Mouse (Mus musculus) heart, embryonic 13.5 days (tissue): ENCODE measurements around the gene Cdk16. TPM values are rescaled to one million over a fixed set of nuclear protein-coding genes. Genes with fewer than 3 reads are reported as not detected.
"Not testable (repeated sequence)": the region's sequence is repeated elsewhere in the genome, so short reads cannot be mapped to it uniquely, and the experiment has no call there.

Experiments used
- ATAC-seq: fragments of 200-750 bp; cut with Nextera tagmentation; 2 replicates; pipeline ENCODE4 v1.8.0; 2017; ENCODE audit warnings: moderate TSS enrichment; ENCODE audit not compliant: insufficient number of reproducible peaks, low FRiP score, low TSS enrichment; ENCODE audit errors: extremely low read depth
- H3K27ac ChIP-seq: fragments of 300-500 bp; sonication (generic); replicated peaks from 2 replicates; pipeline ENCODE4 v1.5.1; 2015; ENCODE audit warnings: moderate library complexity, mild to moderate bottlenecking, inconsistent platforms
- H3K27me3 ChIP-seq: fragments of 300-500 bp; sonication (generic); replicated peaks from 2 replicates; pipeline ENCODE4 v1.6.1; 2015; ENCODE audit warnings: mild to moderate bottlenecking, inconsistent platforms
- H3K36me3 ChIP-seq: fragments of 300-500 bp; sonication (generic); 2 replicates; pipeline ENCODE4 v1.6.1; 2015; ENCODE audit warnings: mild to moderate bottlenecking, inconsistent platforms
- H3K4me1 ChIP-seq: fragments of 300-500 bp; sonication (generic); 2 replicates; pipeline ENCODE4 v1.6.1; 2015; ENCODE audit warnings: inconsistent platforms
- H3K4me2 ChIP-seq: fragments of 300-500 bp; sonication (generic); 2 replicates; pipeline ENCODE4 v1.6.1; 2015; ENCODE audit warnings: inconsistent platforms, mild to moderate bottlenecking, moderate library complexity
- H3K4me3 ChIP-seq: fragments of 300-500 bp; sonication (generic); 2 replicates; pipeline ENCODE4 v1.5.1; 2015; ENCODE audit warnings: moderate library complexity, mild to moderate bottlenecking, inconsistent platforms
- H3K9ac ChIP-seq: fragments of 300-500 bp; sonication (generic); 2 replicates; pipeline ENCODE4 v1.6.1; 2015; ENCODE audit warnings: inconsistent platforms, mild to moderate bottlenecking, moderate library complexity
- H3K9me3 ChIP-seq: fragments of 300-500 bp; sonication (generic); 2 replicates; pipeline ENCODE4 v1.6.1; 2016; ENCODE audit warnings: inconsistent platforms
- WGBS: fragments of 180-500 bp; shearing (Covaris S2); methylation state at CpG from one replicate; pipeline ENCODE4 v1.1.7; 2015; ENCODE audit warnings: mixed read lengths; 5-methylcytosine and 5-hydroxymethylcytosine counted together
- polyA plus RNA-seq: library from polyadenylated mRNA; unstranded; fragments of >200 nt; fragmentation: Nextera tagmentation; extraction: Ambion mirVana; gene quantifications from 2 replicates; pipeline ENCODE4 v1.2.1, GENCODE M21; 2015

Cdk16 gene
- polyA plus RNA-seq, 1 experiment from 2014 or later = 99.7 TPM

DNA sequence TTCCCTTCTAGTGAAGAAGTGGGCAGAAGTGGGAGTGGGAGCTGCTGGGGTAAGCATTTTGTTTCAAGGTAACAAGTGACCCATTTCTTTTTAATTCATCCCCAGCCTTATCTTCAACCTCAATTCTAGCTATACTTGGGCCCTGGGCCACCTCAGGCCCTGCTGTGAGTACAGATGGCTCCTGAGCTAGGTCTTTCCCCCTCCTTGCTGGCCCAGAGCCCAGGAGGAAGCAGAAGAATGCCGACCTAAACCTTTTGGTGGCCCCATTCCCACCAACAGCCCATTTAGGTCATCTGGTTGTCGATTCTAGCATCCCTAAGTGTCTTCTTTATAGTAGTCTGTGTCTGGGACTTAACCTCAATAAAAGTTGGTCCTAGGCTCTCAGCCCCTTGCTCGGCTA is 3.8 kb downstream of the Cdk16 start:
- no peak overlapping the region for H3K4me2 ChIP-seq
- peaks cover 26% of the 10 kb centered on the region for H3K4me1 ChIP-seq
- H3K27ac ChIP-seq = no peak overlapping the region
- ATAC-seq = no peak
- peaks cover 39% of the 10 kb centered on the region for H3K36me3 ChIP-seq
- WGBS = 65% methylated on average over 3 of the region's 3 CpGs
- H3K27me3 ChIP-seq = no peaks in the 10 kb centered on the region
- H3K4me3 ChIP-seq = no peak overlapping the region
- H3K9me3 ChIP-seq = no peaks in the 10 kb centered on the region
- H3K9ac ChIP-seq = no peak overlapping the region

- Histone ChIP-seq H3K4me2 (no peak overlapping the region), H3K27ac (no peak overlapping the region), H3K4me3 (no peak overlapping the region), H3K9me3 (no peaks in the 10 kb centered on the region), H3K9ac (no peak overlapping the region), H3K4me1 (peaks cover 21% of the 10 kb centered on the region), H3K36me3 (peaks cover 50% of the 10 kb centered on the region), H3K27me3 (no peaks in the 10 kb centered on the region)
- ATAC-seq = no peak
- WGBS = 83% methylated on average over 1 of the region's 1 CpGs
These were observed 4.9 kb downstream of the Cdk16 start for GRCm38 (mm10) chrX:20692616-20693015.

- ATAC-seq = no peak
- Histone ChIP-seq H3K4me1 (peaks cover 6% of the 10 kb centered on the region), H3K4me3 (no peak overlapping the region), H3K27me3 (no peaks in the 10 kb centered on the region), H3K4me2 (no peak overlapping the region), H3K36me3 (peaks cover 74% of the 10 kb centered on the region), H3K9ac (no peak overlapping the region), H3K9me3 (no peaks in the 10 kb centered on the region), H3K27ac (no peak overlapping the region)
- WGBS = 65% methylated on average over 4 of the region's 4 CpGs
These were observed 8.1 kb downstream of the Cdk16 start for GRCm38 (mm10) chrX:20695842-20696241.

DNA sequence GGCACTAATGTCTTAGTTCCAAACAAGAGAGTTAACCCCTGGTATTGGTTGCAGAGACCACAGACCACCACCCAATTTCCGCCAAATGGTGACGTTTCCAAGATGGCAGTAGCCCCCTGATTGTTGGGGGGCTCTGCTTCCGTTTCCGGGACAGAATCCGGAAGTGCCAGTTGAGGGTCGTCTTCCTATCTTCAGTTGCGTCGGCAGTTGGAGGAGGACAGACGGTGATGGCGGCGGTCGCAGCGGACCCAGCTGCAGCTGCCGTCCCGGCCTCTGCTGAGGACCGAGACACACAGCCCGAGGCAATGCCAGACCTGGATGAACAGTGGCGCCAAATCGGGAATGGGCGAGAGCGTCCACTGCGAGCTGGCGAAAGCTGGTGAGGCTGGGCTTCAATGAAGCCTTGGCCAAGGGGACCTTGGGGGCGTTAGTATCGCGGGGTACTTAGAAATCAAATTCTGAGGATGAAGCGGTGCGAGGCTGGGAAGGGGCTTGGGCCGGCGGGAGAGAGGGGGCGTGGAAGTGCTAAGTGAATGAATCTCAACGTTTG is 16.1 kb downstream of the Cdk16 start, which contains the start of gene Usp11:
Gene Usp11 (plus strand): TSS at position 166 of the 550 bp plus-strand sequence.
- no peak for ATAC-seq
- Histone ChIP-seq H3K4me3 (peak within 1 kb of the TSS; percentile 66), H3K27ac (peak within 1 kb of the TSS; percentile 96), H3K4me1 (no peaks in the 10 kb centered on the region), H3K36me3 (peaks cover 13% of the 10 kb centered on the region), H3K27me3 (no peaks in the 10 kb centered on the region), H3K4me2 (peak within 1 kb of the TSS; percentile 64), H3K9me3 (no peaks in the 10 kb centered on the region), H3K9ac (peak within 1 kb of the TSS; percentile 84)
- 13% methylated on average over 32 of the region's 32 CpGs for WGBS

DNA sequence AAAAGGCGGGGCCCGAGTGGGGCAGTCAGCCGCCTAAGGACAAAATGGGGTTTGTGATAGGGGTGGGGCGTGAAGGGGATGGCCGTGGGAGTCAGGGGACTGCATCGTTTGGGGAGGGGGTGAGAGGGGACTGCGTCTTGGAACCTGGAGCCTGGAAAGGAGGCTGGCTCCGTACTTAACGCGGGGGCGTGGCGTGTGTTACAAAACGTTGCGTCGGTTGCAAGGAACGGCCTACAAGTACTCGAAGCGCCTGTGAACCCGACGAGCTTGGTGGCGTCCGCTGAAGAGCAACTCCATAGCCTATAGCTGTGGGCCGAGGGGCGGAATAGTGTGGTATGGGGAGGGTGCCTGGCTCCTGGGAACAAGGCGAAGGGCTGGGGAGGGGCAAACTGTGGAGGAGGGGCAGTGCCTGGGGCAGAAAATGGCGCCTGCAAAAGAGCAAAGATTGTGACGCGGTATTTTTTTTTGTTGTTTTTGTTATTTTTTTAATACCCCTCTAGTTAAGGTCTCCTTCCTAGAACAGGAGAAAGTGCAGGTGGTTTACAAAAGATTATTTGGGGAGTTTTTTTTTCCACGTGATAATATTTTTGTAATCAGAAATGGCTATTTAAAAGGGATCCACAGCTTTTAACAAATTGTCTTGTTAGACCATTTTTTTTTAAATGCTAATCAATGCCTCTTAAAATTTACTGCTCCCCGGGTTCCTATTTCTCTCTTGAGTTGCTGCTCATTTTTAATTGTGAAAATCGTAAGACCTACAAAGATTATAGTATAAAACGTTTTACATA is 16.7 kb downstream of the Cdk16 start:
- H3K4me3 ChIP-seq = peak overlapping the region; percentile 66
- no peaks in the 10 kb centered on the region for H3K4me1 ChIP-seq
- peak overlapping the region; percentile 64 for H3K4me2 ChIP-seq
- H3K27me3 ChIP-seq = no peaks in the 10 kb centered on the region
- peaks cover 6% of the 10 kb centered on the region for H3K36me3 ChIP-seq
- H3K9me3 ChIP-seq = no peaks in the 10 kb centered on the region
- WGBS = 17% methylated on average over 32 of the region's 32 CpGs
- ATAC-seq = peak; percentile 91
- peak overlapping the region; percentile 96 for H3K27ac ChIP-seq
- peak overlapping the region; percentile 84 for H3K9ac ChIP-seq

- Histone ChIP-seq H3K27ac (peak overlapping the region; percentile 96), H3K9me3 (no peaks in the 10 kb centered on the region), H3K4me1 (no peaks in the 10 kb centered on the region), H3K9ac (peak overlapping the region; percentile 84), H3K27me3 (no peaks in the 10 kb centered on the region), H3K36me3 (peaks cover 3% of the 10 kb centered on the region; the same call in 1 of the 2 replicates), H3K4me3 (peak overlapping the region; percentile 66), H3K4me2 (peak overlapping the region; percentile 64)
- no peak for ATAC-seq
- WGBS = 30% methylated on average over 3 of the region's 3 CpGs
These were observed 17.3 kb downstream of the Cdk16 start for GRCm38 (mm10) chrX:20705083-20705402.

GRCm38 (mm10) chrX:20728681-20729080 is 40.9 kb downstream of the Cdk16 start:
- Histone ChIP-seq H3K9ac (no peak overlapping the region), H3K4me1 (no peaks in the 10 kb centered on the region), H3K27ac (no peak overlapping the region), H3K4me2 (no peak overlapping the region), H3K4me3 (no peak overlapping the region), H3K9me3 (no peaks in the 10 kb centered on the region), H3K36me3 (no peaks in the 10 kb centered on the region), H3K27me3 (no peaks in the 10 kb centered on the region)
- ATAC-seq = no peak
- WGBS = 75% methylated on average over 5 of the region's 5 CpGs

- H3K27ac ChIP-seq, H3K4me3 ChIP-seq, H3K4me1 ChIP-seq, H3K9me3 ChIP-seq, ATAC-seq, H3K9ac ChIP-seq, H3K27me3 ChIP-seq, H3K36me3 ChIP-seq: not testable (repeated sequence)
- 40% methylated on average over 10 of the region's 10 CpGs for WGBS
- H3K4me2 ChIP-seq = peak overlapping the region; percentile 18; the same call in 1 of the 2 replicates
These were observed 42.3 kb downstream of the Cdk16 start for GRCm38 (mm10) chrX:20730048-20730447.

- Histone ChIP-seq H3K36me3 (no peaks in the 10 kb centered on the region), H3K27me3 (no peaks in the 10 kb centered on the region), H3K4me3 (no peak overlapping the region), H3K4me1 (no peaks in the 10 kb centered on the region), H3K9me3 (no peaks in the 10 kb centered on the region), H3K9ac (no peak overlapping the region), H3K4me2 (no peak overlapping the region), H3K27ac (no peak overlapping the region)
- WGBS = 82% methylated on average over 4 of the region's 4 CpGs
- no peak for ATAC-seq
These were observed 48.7 kb downstream of the Cdk16 start for GRCm38 (mm10) chrX:20736479-20736878.

DNA sequence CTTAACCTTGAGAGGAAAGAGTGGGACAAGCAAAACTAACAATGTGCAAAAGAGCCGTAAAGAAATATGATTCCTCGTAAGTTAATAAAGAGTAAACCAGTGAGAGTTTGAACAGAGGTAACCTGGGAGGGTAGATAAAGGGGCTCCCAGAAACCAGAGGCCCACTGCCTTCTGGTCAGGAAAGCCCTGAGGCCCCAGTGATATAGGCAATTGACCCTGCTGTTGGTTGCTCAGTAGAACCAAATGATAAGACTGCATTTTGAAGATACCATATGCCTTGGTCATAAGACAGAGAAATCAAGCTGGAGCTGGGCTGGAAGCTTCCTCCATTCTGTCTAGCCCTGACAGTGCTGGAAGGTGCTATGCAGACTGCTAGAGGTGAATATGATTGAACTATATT is 61.1 kb downstream of the Cdk16 start:
- Histone ChIP-seq H3K4me2 (no peak overlapping the region), H3K9ac (no peak overlapping the region), H3K27me3 (no peaks in the 10 kb centered on the region), H3K36me3 (no peaks in the 10 kb centered on the region), H3K27ac (no peak overlapping the region), H3K4me3 (no peak overlapping the region), H3K9me3 (no peaks in the 10 kb centered on the region), H3K4me1 (no peaks in the 10 kb centered on the region)
- ATAC-seq = no peak
- 73% methylated on average over 2 of the region's 2 CpGs for WGBS
